Mouse (Mus musculus): ENCODE measurements around the gene Tmem14a.

DNA sequence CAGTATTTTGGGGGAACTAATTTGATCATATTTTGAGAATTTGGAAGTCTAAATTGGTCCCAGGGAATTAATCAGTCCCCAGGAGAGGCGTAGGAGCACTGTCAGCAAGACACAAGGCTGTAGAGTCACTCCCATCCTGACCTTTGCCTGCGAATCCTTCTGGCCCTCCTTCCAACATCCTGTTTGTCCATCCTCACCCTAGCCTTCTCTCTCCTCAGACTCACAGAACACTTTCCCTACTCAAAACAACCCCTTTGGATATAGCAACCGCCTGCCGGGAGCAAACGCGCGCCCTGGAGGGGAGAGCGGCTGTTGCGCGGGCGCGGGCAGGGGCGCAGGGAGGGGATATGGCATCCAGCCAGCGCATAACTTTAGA, 53.7 kb downstream of the Tmem14a start:
- TF ChIP-seq CTCF (IDR thresholded peaks at IDR 0.05; ENCODE audit: low read depth) (no peak), EP300 (IDR thresholded peaks at IDR 0.05; ENCODE audit: low read depth) (no peak)
